Mouse (Mus musculus) liver, embryonic 13.5 days (tissue): ENCODE data around the gene Ndst2. TPM values are rescaled to one million over a fixed set of nuclear protein-coding genes. Genes with fewer than 3 reads are reported as not detected.

Source experiments
- ATAC-seq: fragments of 200-750 bp; cut with Nextera tagmentation; 2 replicates; pipeline ENCODE4 v1.8.0; 2017; ENCODE audit warnings: low read depth, mild to moderate bottlenecking, moderate number of reproducible peaks, moderate library complexity
- DNase-seq: peaks from one replicate; pipeline ENCODE4 v3.0.0; 2022
- H3K27ac ChIP-seq: fragments of 300-500 bp; sonication (generic); 2 replicates; pipeline ENCODE4 v1.5.1; 2015; ENCODE audit warnings: moderate library complexity, mild to moderate bottlenecking, inconsistent platforms
- H3K27me3 ChIP-seq: fragments of 300-500 bp; sonication (generic); 2 replicates; pipeline ENCODE4 v1.6.1; 2015; ENCODE audit warnings: mild to moderate bottlenecking, inconsistent platforms
- H3K36me3 ChIP-seq: fragments of 300-500 bp; sonication (generic); 2 replicates; pipeline ENCODE4 v1.6.1; 2015; ENCODE audit warnings: mild to moderate bottlenecking, inconsistent platforms
- H3K4me1 ChIP-seq: fragments of 300-500 bp; sonication (generic); replicated peaks from 2 replicates; pipeline ENCODE4 v1.6.1; 2015; ENCODE audit warnings: inconsistent platforms
- H3K4me2 ChIP-seq: fragments of 300-500 bp; sonication (generic); 2 replicates; pipeline ENCODE4 v1.6.1; 2015; ENCODE audit warnings: inconsistent platforms, mild to moderate bottlenecking, moderate library complexity
- H3K4me3 ChIP-seq: fragments of 300-500 bp; sonication (generic); replicated peaks from 2 replicates; pipeline ENCODE4 v1.5.1; 2015; ENCODE audit warnings: mild to moderate bottlenecking, inconsistent platforms
- H3K9ac ChIP-seq: fragments of 300-500 bp; sonication (generic); 2 replicates; pipeline ENCODE4 v1.6.1; 2015; ENCODE audit warnings: mild to moderate bottlenecking, inconsistent platforms
- H3K9me3 ChIP-seq: fragments of 300-500 bp; sonication (generic); replicated peaks from 2 replicates; pipeline ENCODE4 v1.6.1; 2016; ENCODE audit warnings: inconsistent platforms
- WGBS: fragments of 180-500 bp; shearing (Covaris S2); methylation state at CpG from one replicate; pipeline ENCODE4 v1.1.7; 2015; ENCODE audit not compliant: insufficient replicate concordance; 5-methylcytosine and 5-hydroxymethylcytosine counted together
- polyA plus RNA-seq: library from polyadenylated mRNA; unstranded; fragments of >200 nt; fragmentation: Nextera tagmentation; extraction: Ambion mirVana; gene quantifications from 2 replicates; pipeline ENCODE4 v1.2.1, GENCODE M21; 2015

Gene Ndst2
- polyA plus RNA-seq, 1 experiment from 2014 or later: 14.2 TPM

DNA sequence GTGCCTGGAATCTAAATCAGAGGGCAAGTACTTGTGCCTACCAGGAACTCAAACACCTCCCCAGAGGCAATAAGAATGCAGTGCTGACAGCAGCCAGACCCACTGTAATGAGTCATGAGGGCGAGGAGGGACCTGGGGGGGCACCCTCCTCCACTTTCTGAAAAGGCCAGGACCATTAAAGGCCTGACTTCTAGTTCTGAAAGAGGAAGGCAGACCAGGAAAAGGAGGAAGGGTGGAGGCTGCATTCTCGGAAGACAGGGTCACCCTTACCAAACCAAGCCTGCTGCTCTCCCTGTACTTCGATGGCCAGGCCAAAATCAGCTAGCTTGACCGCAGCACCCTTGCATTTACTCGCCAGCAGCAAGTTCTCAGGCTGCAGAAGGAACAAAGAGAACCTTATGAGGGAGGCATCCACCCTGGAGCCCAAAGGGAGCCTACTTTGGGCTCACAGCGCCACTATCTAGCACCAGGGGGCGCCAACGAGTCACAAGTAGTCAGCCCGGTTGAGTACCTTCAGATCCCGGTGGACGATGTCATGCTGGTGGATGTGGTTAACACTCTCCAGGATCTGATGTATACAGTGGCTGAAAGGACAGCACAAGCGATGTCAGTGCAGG, 31.4 kb upstream of the Ndst2 start:
- Histone ChIP-seq H3K9me3 (no peaks in the 10 kb centered on the region), H3K9ac (no peak overlapping the region), H3K4me1 (no peaks in the 10 kb centered on the region), H3K36me3 (peaks cover 53% of the 10 kb centered on the region), H3K27ac (no peak overlapping the region), H3K4me3 (no peak overlapping the region), H3K27me3 (no peaks in the 10 kb centered on the region), H3K4me2 (no peak overlapping the region)
- DNase-seq (peak; percentile 59), ATAC-seq (peak; percentile 50; the same call in 1 of the 2 replicates)
- 23% methylated on average over 12 of the region's 12 CpGs for WGBS

- DNase-seq (no peak), ATAC-seq (no peak)
- no peaks in the 10 kb centered on the region for H3K27me3 ChIP-seq
- H3K9ac ChIP-seq: no peak overlapping the region
- no peaks in the 10 kb centered on the region for H3K9me3 ChIP-seq
- no peak overlapping the region for H3K4me2 ChIP-seq
- peaks cover 57% of the 10 kb centered on the region for H3K36me3 ChIP-seq
- H3K27ac ChIP-seq: no peak overlapping the region
- no peaks in the 10 kb centered on the region for H3K4me1 ChIP-seq
- no peak overlapping the region for H3K4me3 ChIP-seq
- whole genome bisulfite sequencing: 74% methylated on average over 5 of the region's 5 CpGs
These were observed 30.6 kb upstream of the Ndst2 start for GRCm38 (mm10) chr14:20764942-20765341.

DNA sequence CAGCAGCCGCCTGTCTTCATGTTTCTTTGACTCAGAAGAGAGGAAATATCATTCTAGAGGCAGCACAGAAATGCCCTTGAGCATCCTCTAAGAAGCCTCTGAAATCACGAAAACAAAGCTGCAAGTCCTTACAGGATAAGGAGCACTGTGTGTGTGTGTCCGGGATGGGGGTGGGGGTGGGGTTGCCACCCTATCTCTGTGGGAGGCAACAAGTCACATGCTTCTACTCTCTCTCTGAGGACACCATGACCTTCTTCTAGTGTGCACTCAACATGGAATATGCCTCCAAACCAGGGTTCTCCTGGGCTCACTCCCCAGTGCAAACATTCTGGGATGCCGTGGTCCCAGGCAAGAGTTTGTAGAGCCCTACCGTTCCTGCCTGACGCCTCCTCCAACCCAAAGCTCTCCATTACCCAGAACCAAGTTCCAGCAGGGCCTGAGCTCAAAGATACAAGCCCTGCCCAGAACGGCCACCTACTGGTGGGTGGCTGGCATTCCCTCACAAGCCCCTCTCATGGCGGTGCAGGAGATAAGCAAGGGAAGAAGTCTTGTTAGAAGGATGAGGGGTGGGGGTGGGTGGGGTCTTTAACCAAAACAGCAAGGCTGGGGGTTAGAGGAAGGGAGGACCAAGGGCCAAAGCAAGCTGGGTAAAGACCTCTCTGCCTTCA, 24.5 kb upstream of the Ndst2 start:
- Histone ChIP-seq H3K4me1 (peaks cover 3% of the 10 kb centered on the region; the same call in 1 of the 2 replicates), H3K27ac (no peak overlapping the region), H3K4me2 (no peak overlapping the region), H3K9me3 (no peaks in the 10 kb centered on the region), H3K27me3 (no peaks in the 10 kb centered on the region), H3K4me3 (no peak overlapping the region), H3K36me3 (peaks cover 70% of the 10 kb centered on the region), H3K9ac (no peak overlapping the region)
- WGBS: 53% methylated on average over 8 of the region's 8 CpGs
- DNase-seq (no peak), ATAC-seq (peak; percentile 36; the same call in 1 of the 2 replicates)

DNA sequence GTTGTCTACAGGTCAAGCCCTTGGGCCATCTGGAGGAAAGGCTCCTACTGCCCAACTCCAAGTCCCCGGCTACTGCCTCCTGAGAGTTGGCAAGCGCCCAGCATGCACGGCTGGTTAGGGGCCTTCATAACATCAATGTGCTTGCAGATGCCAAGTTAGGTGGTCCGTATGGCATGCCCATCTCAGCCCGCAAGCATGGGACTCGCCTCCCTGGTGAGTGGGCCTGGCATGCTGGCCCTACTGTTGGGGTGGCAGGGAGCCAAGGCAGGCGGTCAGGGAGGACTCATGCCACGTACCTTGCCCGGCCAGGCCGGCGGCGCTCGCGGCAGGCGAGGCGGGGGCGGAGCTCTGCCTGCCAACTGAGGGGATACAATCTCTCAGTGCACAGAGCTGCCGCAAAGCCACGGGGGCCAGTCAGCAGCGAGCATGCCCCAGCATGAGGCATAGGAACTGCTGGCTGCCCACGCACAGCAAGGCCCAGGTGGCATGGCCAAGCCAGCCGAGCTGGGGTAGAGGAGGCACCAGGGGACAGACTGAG, 23.1 kb upstream of the Ndst2 start:
- H3K27me3 ChIP-seq: no peaks in the 10 kb centered on the region
- DNase-seq (no peak), ATAC-seq (no peak)
- 92% methylated on average over 22 of the region's 22 CpGs for WGBS
- H3K27ac ChIP-seq: no peak overlapping the region
- no peak overlapping the region for H3K9ac ChIP-seq
- no peak overlapping the region for H3K4me3 ChIP-seq
- H3K9me3 ChIP-seq: no peaks in the 10 kb centered on the region
- H3K4me2 ChIP-seq: no peak overlapping the region
- peaks cover 3% of the 10 kb centered on the region; the same call in 1 of the 2 replicates for H3K4me1 ChIP-seq
- H3K36me3 ChIP-seq: peaks cover 60% of the 10 kb centered on the region

DNA sequence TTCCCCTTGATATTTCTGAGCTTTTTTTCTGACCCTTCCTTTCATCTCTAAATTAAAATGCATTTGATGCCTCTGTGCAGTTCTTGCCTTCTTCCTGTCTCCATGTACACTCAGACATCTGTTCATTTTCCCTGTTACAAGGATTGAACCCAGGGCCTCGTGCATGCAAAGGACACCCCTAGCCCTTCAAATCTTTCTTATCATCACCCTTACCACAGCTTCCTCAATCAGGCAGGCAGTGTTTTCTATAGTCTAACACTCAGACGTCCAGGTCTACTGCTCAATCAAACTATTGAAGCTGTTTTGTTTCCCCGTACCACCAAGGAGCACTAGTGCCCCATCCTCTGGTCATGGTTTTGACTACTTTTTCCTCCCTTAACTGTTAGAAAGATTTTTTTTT, 19.4 kb upstream of the Ndst2 start:
- Histone ChIP-seq H3K4me2 (no peak overlapping the region), H3K4me3 (no peak overlapping the region), H3K4me1 (no peaks in the 10 kb centered on the region; the same call in 1 of the 2 replicates), H3K9ac (no peak overlapping the region), H3K36me3 (peaks cover 35% of the 10 kb centered on the region), H3K27ac (no peak overlapping the region), H3K9me3 (no peaks in the 10 kb centered on the region), H3K27me3 (no peaks in the 10 kb centered on the region)
- ATAC-seq (no peak), DNase-seq (no peak)
- 31% methylated on average over 3 of the region's 3 CpGs for WGBS

GRCm38 (mm10) chr14:20750503-20750902, 16.1 kb upstream of the Ndst2 start:
- Histone ChIP-seq H3K9ac (no peak overlapping the region), H3K36me3 (peaks cover 13% of the 10 kb centered on the region), H3K4me2 (no peak overlapping the region), H3K9me3 (no peaks in the 10 kb centered on the region), H3K27me3 (no peaks in the 10 kb centered on the region), H3K4me3 (no peak overlapping the region), H3K27ac (no peak overlapping the region), H3K4me1 (no peaks in the 10 kb centered on the region)
- no peak for ATAC-seq
- 79% methylated on average over 5 of the region's 5 CpGs for WGBS
- DNase-seq: no peak

GRCm38 (mm10) chr14:20749494-20750051, 15.2 kb upstream of the Ndst2 start:
- DNase-seq (no peak), ATAC-seq (no peak)
- H3K27me3 ChIP-seq: no peaks in the 10 kb centered on the region
- no peaks in the 10 kb centered on the region for H3K4me1 ChIP-seq
- no peak overlapping the region for H3K27ac ChIP-seq
- peaks cover 5% of the 10 kb centered on the region; the same call in 1 of the 2 replicates for H3K36me3 ChIP-seq
- no peak overlapping the region for H3K4me3 ChIP-seq
- H3K9ac ChIP-seq: no peak overlapping the region
- no peak overlapping the region for H3K4me2 ChIP-seq
- WGBS: 83% methylated on average over 4 of the region's 4 CpGs
- no peaks in the 10 kb centered on the region for H3K9me3 ChIP-seq

DNA sequence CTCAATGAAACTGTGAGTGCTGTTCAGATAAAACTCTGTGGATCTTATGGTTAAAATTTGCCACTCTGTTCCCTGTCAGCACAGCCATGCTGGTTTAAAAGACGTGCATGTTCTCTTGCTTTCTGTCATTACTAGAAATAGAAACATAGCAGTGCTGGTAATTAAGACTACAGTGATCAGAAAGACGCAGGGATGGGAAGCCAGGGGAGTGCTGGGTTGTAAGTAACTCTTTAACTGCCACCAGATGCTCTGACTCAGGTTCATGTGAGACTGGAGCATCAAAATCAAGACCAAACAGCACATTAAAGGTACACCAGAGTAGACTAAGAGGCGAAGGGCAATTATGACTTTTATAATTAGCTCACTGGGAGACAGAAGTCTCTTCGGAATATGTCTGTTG, 14.0 kb upstream of the Ndst2 start:
- no peak overlapping the region for H3K9ac ChIP-seq
- H3K4me1 ChIP-seq: no peaks in the 10 kb centered on the region
- no peaks in the 10 kb centered on the region for H3K9me3 ChIP-seq
- no peak overlapping the region for H3K27ac ChIP-seq
- DNase-seq (no peak), ATAC-seq (no peak)
- H3K4me3 ChIP-seq: no peak overlapping the region
- no peak overlapping the region for H3K4me2 ChIP-seq
- peaks cover 5% of the 10 kb centered on the region; the same call in 1 of the 2 replicates for H3K36me3 ChIP-seq
- WGBS: 66% methylated on average over 4 of the region's 4 CpGs
- H3K27me3 ChIP-seq: no peaks in the 10 kb centered on the region

- Histone ChIP-seq H3K4me1 (no peaks in the 10 kb centered on the region), H3K27ac (no peak overlapping the region), H3K4me2 (no peak overlapping the region), H3K9me3 (no peaks in the 10 kb centered on the region), H3K9ac (no peak overlapping the region), H3K4me3 (no peak overlapping the region), H3K36me3 (peaks cover 11% of the 10 kb centered on the region; the same call in 1 of the 2 replicates), H3K27me3 (no peaks in the 10 kb centered on the region)
- WGBS: 75% methylated on average over 3 of the region's 3 CpGs
- DNase-seq: no peak
- no peak for ATAC-seq
These were observed 12.6 kb upstream of the Ndst2 start for GRCm38 (mm10) chr14:20746935-20747334.

DNA sequence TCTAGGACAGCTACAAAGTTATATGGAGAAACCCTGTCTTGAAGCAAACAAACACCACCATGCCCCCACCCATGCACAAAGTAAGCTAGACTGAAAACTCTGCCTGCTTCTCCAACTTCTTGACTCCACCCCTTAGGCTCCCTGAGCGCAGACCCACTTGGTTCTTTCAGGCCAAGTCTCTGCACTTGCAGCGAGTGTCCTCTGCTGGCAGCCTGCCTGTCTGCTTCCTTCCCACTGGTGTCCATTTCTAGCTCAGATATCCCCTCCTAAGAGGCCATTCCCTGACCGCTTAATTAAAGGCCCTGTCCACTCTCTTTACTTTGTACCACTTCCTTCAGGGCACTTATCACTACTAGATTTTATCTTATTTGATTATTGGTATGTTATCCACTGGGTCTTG, 9.3 kb upstream of the Ndst2 start:
- no peaks in the 10 kb centered on the region for H3K4me1 ChIP-seq
- no peaks in the 10 kb centered on the region for H3K9me3 ChIP-seq
- H3K36me3 ChIP-seq: peaks cover 36% of the 10 kb centered on the region
- H3K4me3 ChIP-seq: no peak overlapping the region
- DNase-seq (no peak), ATAC-seq (no peak)
- WGBS: 84% methylated on average over 3 of the region's 3 CpGs
- H3K27me3 ChIP-seq: no peaks in the 10 kb centered on the region
- no peak overlapping the region for H3K9ac ChIP-seq
- no peak overlapping the region for H3K27ac ChIP-seq
- H3K4me2 ChIP-seq: no peak overlapping the region

DNA sequence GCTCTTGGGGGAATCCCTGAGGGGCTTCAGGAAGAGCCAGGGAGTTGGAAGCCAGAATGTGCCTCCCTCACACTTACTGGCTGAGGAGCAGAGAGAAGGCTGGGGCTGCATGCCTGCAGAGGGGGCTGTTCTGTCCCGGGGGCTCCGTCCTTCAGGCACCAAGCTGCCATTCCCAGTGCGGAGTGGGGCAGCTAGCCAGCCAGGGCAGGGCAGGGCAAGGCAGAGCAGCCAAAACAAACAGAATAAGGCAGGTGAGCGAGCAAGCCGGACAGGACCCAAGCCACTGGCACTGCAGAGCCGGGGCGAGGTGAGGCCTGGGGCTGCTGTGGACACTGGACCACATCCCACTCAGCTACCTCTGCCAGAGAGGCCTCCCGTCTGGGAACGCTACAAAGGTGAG, 6.9 kb upstream of the Ndst2 start:
- H3K4me1 ChIP-seq: peaks cover 19% of the 10 kb centered on the region
- H3K27ac ChIP-seq: no peak overlapping the region
- DNase-seq: no peak
- H3K4me3 ChIP-seq: no peak overlapping the region
- H3K9ac ChIP-seq: no peak overlapping the region
- H3K36me3 ChIP-seq: peaks cover 45% of the 10 kb centered on the region
- no peak overlapping the region for H3K4me2 ChIP-seq
- no peak for ATAC-seq
- H3K9me3 ChIP-seq: no peaks in the 10 kb centered on the region
- no peaks in the 10 kb centered on the region for H3K27me3 ChIP-seq
- WGBS: 77% methylated on average over 9 of the region's 9 CpGs
